Mouse (Mus musculus) hindbrain, embryonic 10.5 days (tissue): Measurements from ENCODE around the gene Slc2a3. TPM values are rescaled to one million over a fixed set of nuclear protein-coding genes. Genes with fewer than 3 reads are reported as not detected.
"Not testable (repeated sequence)": the region's sequence is repeated elsewhere in the genome, so short reads cannot be mapped to it uniquely, and the experiment has no call there.

ENCODE experiments used
- DNase-seq: peaks from one replicate; pipeline ENCODE4 v3.0.0-alpha.2; 2017; ENCODE audit warnings: low spot score
- H3K27ac ChIP-seq: fragments of 300-500 bp; sonication (generic); 2 replicates; pipeline ENCODE4 v1.5.1; 2016; ENCODE audit warnings: mild to moderate bottlenecking, moderate library complexity
- H3K27me3 ChIP-seq: fragments of 300-500 bp; sonication (generic); 2 replicates; pipeline ENCODE4 v1.6.1; 2016; ENCODE audit warnings: mild to moderate bottlenecking; ENCODE audit not compliant: poor library complexity, insufficient read depth, severe bottlenecking
- H3K36me3 ChIP-seq: fragments of 300-500 bp; sonication (generic); 2 replicates; pipeline ENCODE4 v1.6.1; 2016; ENCODE audit warnings: mild to moderate bottlenecking, moderate library complexity
- H3K4me1 ChIP-seq: fragments of 300-500 bp; sonication (generic); replicated peaks from 2 replicates; pipeline ENCODE4 v1.6.1; 2016; ENCODE audit warnings: mild to moderate bottlenecking
- H3K4me3 ChIP-seq: fragments of 300-500 bp; sonication (generic); 2 replicates; pipeline ENCODE4 v1.5.1; 2016; ENCODE audit warnings: mild to moderate bottlenecking, moderate library complexity
- H3K9me3 ChIP-seq: fragments of 300-500 bp; sonication (generic); 2 replicates; pipeline ENCODE4 v1.6.1; 2016; ENCODE audit warnings: mild to moderate bottlenecking, moderate library complexity
- WGBS: fragments of 180-500 bp; shearing (Covaris S2); methylation state at CpG from one replicate; pipeline ENCODE4 v1.1.7; 2016; 5-methylcytosine and 5-hydroxymethylcytosine counted together
- polyA plus RNA-seq: library from polyadenylated mRNA; unstranded; fragments of >200 nt; fragmentation: Nextera tagmentation; extraction: Ambion mirVana; gene quantifications from 2 replicates; pipeline ENCODE4 v1.2.1, GENCODE M21; 2016

The Slc2a3 gene
- polyA plus RNA-seq, 1 experiment from 2014 or later = 38.5 TPM

DNA sequence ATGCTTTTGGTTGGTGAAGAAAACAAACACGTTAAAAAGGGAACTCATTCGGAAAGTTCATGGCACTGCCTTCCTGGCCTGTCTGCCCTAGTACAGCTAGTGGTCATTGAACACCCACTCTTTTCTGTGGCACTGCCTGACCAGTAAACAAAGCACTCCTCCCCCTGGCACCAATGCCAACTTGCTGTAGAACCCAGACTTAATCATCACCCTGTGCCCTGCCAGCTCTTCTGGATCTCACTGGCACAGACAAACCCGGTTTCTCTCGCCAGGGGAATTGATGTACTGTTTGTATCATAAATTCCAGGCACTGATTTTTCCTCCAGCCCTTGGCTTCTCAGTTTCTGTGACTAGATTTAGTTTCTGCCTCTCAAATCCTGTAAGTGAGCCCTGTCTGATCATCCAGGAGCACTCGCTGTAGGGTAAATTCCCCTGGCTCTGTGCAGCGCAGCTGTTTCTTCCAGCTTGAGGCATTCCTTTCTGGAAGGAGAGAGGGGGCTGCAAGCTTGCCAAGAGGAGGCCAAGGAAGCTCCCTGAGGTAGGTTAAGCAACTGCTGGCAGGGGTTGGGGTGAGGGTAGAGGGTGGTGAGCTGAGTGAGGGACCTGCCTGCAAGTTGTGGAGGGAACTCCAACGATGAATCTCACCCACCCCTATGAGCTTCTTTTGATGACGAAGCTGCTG is 6.0 kb downstream of the Slc2a3 start:
- no peaks in the 10 kb centered on the region for H3K9me3 ChIP-seq
- no peaks in the 10 kb centered on the region for H3K36me3 ChIP-seq
- no peak for DNase-seq
- H3K27ac ChIP-seq = no peak overlapping the region
- H3K4me1 ChIP-seq = no peaks in the 10 kb centered on the region
- 78% methylated on average over 8 of the region's 8 CpGs for WGBS
- no peak overlapping the region for H3K4me3 ChIP-seq
- peaks cover 4% of the 10 kb centered on the region for H3K27me3 ChIP-seq

- WGBS = 44% methylated on average over 5 of the region's 5 CpGs
- no peak overlapping the region for H3K4me3 ChIP-seq
- H3K4me1 ChIP-seq = no peaks in the 10 kb centered on the region
- peak; percentile 42 for DNase-seq
- no peak overlapping the region for H3K27ac ChIP-seq
- H3K27me3 ChIP-seq = no peaks in the 10 kb centered on the region
- no peaks in the 10 kb centered on the region for H3K9me3 ChIP-seq
- no peaks in the 10 kb centered on the region for H3K36me3 ChIP-seq
Measured at GRCm38 (mm10) chr6:122786275-122786674, 15.2 kb downstream of the Slc2a3 start.

DNA sequence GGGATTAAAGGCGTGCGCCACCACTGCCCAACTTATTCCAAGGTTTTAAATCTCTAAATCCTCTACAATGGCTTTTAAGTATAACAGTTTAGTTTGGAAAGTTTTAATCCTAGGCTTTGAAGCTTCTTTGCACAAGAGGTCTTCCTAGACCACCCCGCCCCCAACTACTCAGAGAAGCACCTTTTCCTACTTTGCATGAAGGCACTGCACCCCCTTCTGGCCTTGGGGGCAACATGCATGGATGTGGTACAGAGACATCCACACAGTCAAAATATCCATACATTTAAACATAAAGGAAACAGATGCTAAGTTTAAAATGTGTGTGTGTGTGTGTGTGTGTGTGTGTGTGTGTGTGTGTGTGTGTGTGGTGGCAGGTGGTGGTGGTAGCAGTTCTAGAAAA is 16.6 kb downstream of the Slc2a3 start:
- Histone ChIP-seq H3K4me1 (no peaks in the 10 kb centered on the region), H3K27ac (no peak overlapping the region), H3K4me3 (no peak overlapping the region), H3K36me3 (no peaks in the 10 kb centered on the region), H3K9me3 (no peaks in the 10 kb centered on the region), H3K27me3 (no peaks in the 10 kb centered on the region)
- WGBS = 94% methylated on average over 3 of the region's 3 CpGs
- DNase-seq = no peak

DNA sequence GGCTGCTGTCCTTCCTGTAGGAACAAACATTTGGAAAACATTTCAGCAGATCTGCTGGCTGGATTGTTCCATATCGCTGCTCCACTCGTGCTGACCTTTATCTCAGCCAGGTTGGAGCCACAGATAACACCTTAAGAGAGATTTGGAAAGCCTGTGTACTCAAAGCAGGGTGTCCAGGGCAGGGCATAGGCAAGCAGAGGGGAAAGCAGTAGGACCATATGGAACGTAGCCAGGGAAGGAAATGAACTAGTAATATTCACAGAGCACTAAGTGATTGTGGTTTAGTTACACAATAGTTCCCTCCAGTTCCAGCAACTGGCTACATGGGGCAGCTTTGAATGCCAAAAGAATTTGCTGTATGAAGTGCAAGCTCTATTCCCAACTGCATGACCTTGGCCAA is 19.3 kb downstream of the Slc2a3 start:
- WGBS = 81% methylated on average over 3 of the region's 3 CpGs
- H3K4me1 ChIP-seq = no peaks in the 10 kb centered on the region
- H3K36me3 ChIP-seq = no peaks in the 10 kb centered on the region
- no peak for DNase-seq
- no peak overlapping the region for H3K27ac ChIP-seq
- no peaks in the 10 kb centered on the region for H3K27me3 ChIP-seq
- no peaks in the 10 kb centered on the region for H3K9me3 ChIP-seq
- H3K4me3 ChIP-seq = no peak overlapping the region

DNA sequence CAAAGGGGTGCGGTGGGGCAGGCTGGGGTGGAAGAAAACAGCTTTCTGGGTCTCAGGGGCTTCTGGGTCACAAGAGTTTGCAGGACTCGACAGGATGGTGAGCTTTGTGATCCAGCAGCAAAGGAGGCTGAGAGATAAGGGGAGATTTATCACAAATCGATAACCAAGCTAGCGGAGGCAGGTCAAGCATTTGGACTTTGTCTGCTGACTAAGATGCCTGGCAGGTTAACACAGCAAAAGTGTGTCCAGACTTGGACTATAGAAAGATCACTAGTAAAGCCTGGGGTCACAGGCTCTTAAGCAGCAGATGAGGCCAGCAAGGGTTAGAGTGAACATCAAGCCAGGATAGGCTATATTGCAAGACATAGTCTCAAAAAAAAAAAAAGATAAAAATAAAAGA is 20.3 kb downstream of the Slc2a3 start:
- H3K4me3 ChIP-seq = no peak overlapping the region
- no peak for DNase-seq
- no peaks in the 10 kb centered on the region for H3K27me3 ChIP-seq
- no peaks in the 10 kb centered on the region for H3K4me1 ChIP-seq
- no peak overlapping the region for H3K27ac ChIP-seq
- 80% methylated on average over 4 of the region's 4 CpGs for WGBS
- H3K36me3 ChIP-seq = no peaks in the 10 kb centered on the region
- H3K9me3 ChIP-seq = no peaks in the 10 kb centered on the region

- Histone ChIP-seq H3K9me3 (no peaks in the 10 kb centered on the region), H3K27ac (no peak overlapping the region), H3K4me1 (no peaks in the 10 kb centered on the region), H3K4me3 (no peak overlapping the region), H3K36me3 (no peaks in the 10 kb centered on the region), H3K27me3 (no peaks in the 10 kb centered on the region)
- no peak for DNase-seq
- 41% methylated on average over 1 of the region's 1 CpGs for WGBS
Measured at GRCm38 (mm10) chr6:122779916-122780315, 21.5 kb downstream of the Slc2a3 start.

DNA sequence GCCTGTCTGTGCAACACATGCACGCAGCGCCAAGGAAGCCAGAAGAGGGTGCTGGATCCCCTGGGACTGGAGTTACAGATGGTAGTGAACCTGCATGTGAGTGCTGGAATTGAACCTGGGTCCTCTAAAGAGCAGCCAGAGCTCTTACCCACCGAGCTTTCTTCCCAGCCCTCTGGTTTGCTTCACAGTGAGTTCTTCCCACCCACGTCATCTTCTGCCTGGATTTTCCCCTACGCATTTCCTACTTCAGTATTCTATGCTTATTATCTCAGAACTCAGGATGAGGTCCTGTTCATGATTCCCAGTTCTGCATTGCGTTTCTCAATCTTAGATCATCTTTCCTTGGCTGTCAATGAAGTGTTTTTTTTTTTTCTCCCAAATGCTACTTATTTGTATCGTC is 25.4 kb downstream of the Slc2a3 start:
- Histone ChIP-seq H3K4me3 (no peak overlapping the region), H3K36me3 (no peaks in the 10 kb centered on the region), H3K27me3 (no peaks in the 10 kb centered on the region), H3K4me1 (no peaks in the 10 kb centered on the region), H3K9me3 (no peaks in the 10 kb centered on the region), H3K27ac (no peak overlapping the region)
- 83% methylated on average over 7 of the region's 7 CpGs for WGBS
- DNase-seq = no peak

DNA sequence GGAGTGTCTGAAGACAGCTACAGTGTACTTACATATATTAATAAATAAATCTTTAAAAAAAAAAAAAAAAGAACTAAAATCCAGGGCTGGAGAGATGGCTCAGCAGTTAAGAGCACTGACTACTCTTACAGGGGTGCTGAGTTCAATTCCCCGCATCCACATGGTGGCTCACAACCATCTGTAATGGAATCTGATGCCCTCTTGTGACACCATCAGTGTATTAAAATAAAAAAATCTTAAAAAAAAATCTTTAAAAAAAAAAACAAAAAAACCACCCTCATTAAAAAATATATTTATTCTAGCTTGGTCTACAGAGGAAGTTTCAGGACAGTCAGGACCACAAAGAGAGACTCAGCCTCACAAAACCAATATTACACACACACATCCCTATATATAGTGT is 27.1 kb downstream of the Slc2a3 start:
- no peaks in the 10 kb centered on the region for H3K9me3 ChIP-seq
- H3K27me3 ChIP-seq = no peaks in the 10 kb centered on the region
- no peak overlapping the region for H3K27ac ChIP-seq
- no peak for DNase-seq
- no peaks in the 10 kb centered on the region for H3K36me3 ChIP-seq
- H3K4me1 ChIP-seq = peaks cover 11% of the 10 kb centered on the region
- H3K4me3 ChIP-seq = no peak overlapping the region
- 88% methylated on average over 1 of the region's 1 CpGs for WGBS

DNA sequence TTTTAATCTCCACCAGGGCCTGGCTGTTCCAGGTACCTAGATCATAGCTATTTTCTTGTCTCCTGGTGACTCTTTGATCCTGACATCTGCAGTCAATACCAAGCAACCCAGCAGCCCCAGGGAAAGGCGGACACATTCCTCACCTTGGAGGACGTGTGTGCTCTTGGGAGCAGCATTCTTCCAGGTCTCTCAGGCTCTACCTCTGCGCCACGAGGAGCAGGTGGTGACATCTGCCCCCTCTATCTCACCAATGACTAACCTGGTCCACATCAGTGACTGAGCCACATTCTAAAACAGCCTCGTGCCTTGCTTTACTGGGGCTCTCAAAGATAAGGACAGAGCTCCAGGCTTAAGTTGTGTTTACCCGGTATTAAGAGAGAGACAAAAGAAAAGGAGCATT is 28.7 kb downstream of the Slc2a3 start:
- no peak for DNase-seq
- WGBS = 66% methylated on average over 6 of the region's 6 CpGs

GRCm38 (mm10) chr6:122770760-122771315 is 30.6 kb downstream of the Slc2a3 start:
- Histone ChIP-seq H3K4me3 (no peak overlapping the region), H3K9me3 (no peaks in the 10 kb centered on the region), H3K27me3 (0 out of 2 replicates have a peak, but pooled peaks cover 8% of the 10 kb centered on the region), H3K36me3 (no peaks in the 10 kb centered on the region), H3K4me1 (peaks cover 22% of the 10 kb centered on the region), H3K27ac (no peak overlapping the region)
- no peak for DNase-seq
- 93% methylated on average over 11 of the region's 11 CpGs for WGBS

More for the DNA sequence above, 28.7 kb downstream of the Slc2a3 start:
- Histone ChIP-seq H3K9me3 (no peaks in the 10 kb centered on the region), H3K4me3 (no peak overlapping the region), H3K27me3 (no peaks in the 10 kb centered on the region), H3K4me1 (peaks cover 14% of the 10 kb centered on the region), H3K27ac (no peak overlapping the region), H3K36me3 (no peaks in the 10 kb centered on the region)

DNA sequence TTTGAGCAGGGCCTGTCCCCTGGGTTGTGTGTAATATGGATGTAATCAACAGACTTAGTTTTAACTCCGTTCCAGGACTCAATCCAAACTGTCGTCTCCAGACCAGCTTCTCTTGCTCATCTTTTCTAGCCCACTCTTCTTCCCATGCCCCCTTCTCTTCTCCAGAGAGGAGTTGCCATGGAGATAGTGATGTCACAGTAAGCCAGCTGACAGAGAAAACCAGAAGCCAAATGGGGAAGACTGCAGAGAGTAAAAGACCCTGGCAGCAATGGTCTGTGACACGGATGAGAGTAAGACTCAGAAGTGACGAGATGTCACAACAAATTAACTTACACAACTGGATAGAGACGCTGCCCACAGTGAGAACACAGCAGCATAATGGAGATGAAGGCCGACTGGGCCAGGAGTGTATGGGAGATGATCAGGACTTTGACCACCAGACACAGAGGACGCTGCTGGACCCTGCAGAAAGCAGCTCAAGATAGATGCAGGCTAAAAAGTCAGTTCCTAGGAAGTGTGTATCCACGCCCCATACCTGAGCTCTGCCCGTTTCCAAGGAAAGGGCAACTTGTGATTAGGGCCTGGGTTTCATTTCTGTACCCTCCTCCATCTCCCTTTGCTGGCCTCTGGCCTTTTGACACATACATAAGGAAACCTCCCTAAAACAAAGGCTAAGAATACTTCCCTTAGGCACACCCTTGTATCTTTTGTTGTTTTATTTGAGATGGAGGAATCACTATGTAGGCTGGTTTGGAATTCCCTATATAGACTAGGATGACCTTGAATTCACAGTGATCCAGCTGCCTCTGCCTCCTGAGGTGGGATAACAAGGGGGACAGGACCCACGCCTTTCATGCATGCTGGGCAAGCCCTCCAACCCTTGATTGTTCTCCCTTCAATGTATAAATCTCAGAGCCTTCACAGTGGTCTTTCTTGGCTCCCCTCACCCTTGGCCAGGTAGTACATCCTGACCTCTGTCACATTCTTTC is 31.4 kb downstream of the Slc2a3 start:
- 55% methylated on average over 10 of the region's 10 CpGs for WGBS
- no peak for DNase-seq

GRCm38 (mm10) chr6:122768256-122768655 is 33.2 kb downstream of the Slc2a3 start:
- WGBS = 68% methylated on average over 5 of the region's 5 CpGs
- Histone ChIP-seq H3K27ac (no peak overlapping the region), H3K4me3 (no peak overlapping the region), H3K36me3 (no peaks in the 10 kb centered on the region), H3K27me3 (peaks cover 17% of the 10 kb centered on the region), H3K4me1 (peaks cover 45% of the 10 kb centered on the region), H3K9me3 (no peaks in the 10 kb centered on the region)
- no peak for DNase-seq

More for the DNA sequence above, 31.4 kb downstream of the Slc2a3 start:
- peaks cover 29% of the 10 kb centered on the region for H3K4me1 ChIP-seq
- no peaks in the 10 kb centered on the region for H3K9me3 ChIP-seq
- H3K27ac ChIP-seq = no peak overlapping the region; the same call in 1 of the 2 replicates
- no peak overlapping the region for H3K4me3 ChIP-seq
- H3K27me3 ChIP-seq = 0 out of 2 replicates have a peak, but pooled peaks cover 8% of the 10 kb centered on the region
- H3K36me3 ChIP-seq = no peaks in the 10 kb centered on the region

GRCm38 (mm10) chr6:122767012-122767411 is 34.4 kb downstream of the Slc2a3 start:
- 60% methylated on average over 3 of the region's 3 CpGs for WGBS

More at GRCm38 (mm10) chr6:122767012-122767411, 34.4 kb downstream of the Slc2a3 start:
- peaks cover 45% of the 10 kb centered on the region for H3K4me1 ChIP-seq
- H3K36me3 ChIP-seq, H3K27ac ChIP-seq, DNase-seq, H3K4me3 ChIP-seq, H3K9me3 ChIP-seq: not testable (repeated sequence)
- H3K27me3 ChIP-seq = peaks cover 29% of the 10 kb centered on the region
